Mouse (Mus musculus) limb, embryonic 13.5 days (tissue): Measurements from ENCODE around the gene Bmp7. TPM values are rescaled to one million over a fixed set of nuclear protein-coding genes. Genes with fewer than 3 reads are reported as not detected.

ENCODE experiments used
- ATAC-seq: fragments of 200-750 bp; cut with Nextera tagmentation; 2 replicates; pipeline ENCODE4 v1.8.0; 2017; ENCODE audit warnings: low read depth, moderate number of reproducible peaks, moderate TSS enrichment; ENCODE audit not compliant: low FRiP score
- H3K27ac ChIP-seq: fragments of 300-500 bp; sonication (generic); 2 replicates; pipeline ENCODE4 v1.5.1; 2015; ENCODE audit warnings: inconsistent platforms, mild to moderate bottlenecking, moderate library complexity
- H3K27me3 ChIP-seq: fragments of 300-500 bp; sonication (generic); 2 replicates; pipeline ENCODE4 v1.6.1; 2015; ENCODE audit warnings: mild to moderate bottlenecking, inconsistent platforms
- H3K36me3 ChIP-seq: fragments of 300-500 bp; sonication (generic); 2 replicates; pipeline ENCODE4 v1.6.1; 2015; ENCODE audit warnings: inconsistent platforms, mild to moderate bottlenecking, moderate library complexity
- H3K4me1 ChIP-seq: fragments of 300-500 bp; sonication (generic); 2 replicates; pipeline ENCODE4 v1.6.1; 2015; ENCODE audit warnings: inconsistent platforms
- H3K4me2 ChIP-seq: fragments of 300-500 bp; sonication (generic); replicated peaks from 2 replicates; pipeline ENCODE4 v1.6.1; 2015; ENCODE audit warnings: inconsistent platforms, mild to moderate bottlenecking, moderate library complexity
- H3K4me3 ChIP-seq: fragments of 300-500 bp; sonication (generic); 2 replicates; pipeline ENCODE4 v1.5.1; 2015; ENCODE audit warnings: moderate library complexity, mild to moderate bottlenecking, inconsistent platforms
- H3K9ac ChIP-seq: fragments of 300-500 bp; sonication (generic); 2 replicates; pipeline ENCODE4 v1.6.1; 2015; ENCODE audit warnings: mild to moderate bottlenecking, inconsistent platforms
- H3K9me3 ChIP-seq: fragments of 300-500 bp; sonication (generic); 2 replicates; pipeline ENCODE4 v1.6.1; 2016; ENCODE audit warnings: inconsistent platforms
- WGBS: fragments of 180-500 bp; shearing (Covaris S2); methylation state at CpG from one replicate; pipeline ENCODE4 v1.1.7; 2015; 5-methylcytosine and 5-hydroxymethylcytosine counted together
- polyA plus RNA-seq: library from polyadenylated mRNA; unstranded; fragments of >200 nt; fragmentation: Nextera tagmentation; extraction: Ambion mirVana; gene quantifications from 2 replicates; pipeline ENCODE4 v1.2.1, GENCODE M21; 2015

Bmp7 gene
- polyA plus RNA-seq, 1 experiment from 2014 or later: 32.5 TPM

DNA sequence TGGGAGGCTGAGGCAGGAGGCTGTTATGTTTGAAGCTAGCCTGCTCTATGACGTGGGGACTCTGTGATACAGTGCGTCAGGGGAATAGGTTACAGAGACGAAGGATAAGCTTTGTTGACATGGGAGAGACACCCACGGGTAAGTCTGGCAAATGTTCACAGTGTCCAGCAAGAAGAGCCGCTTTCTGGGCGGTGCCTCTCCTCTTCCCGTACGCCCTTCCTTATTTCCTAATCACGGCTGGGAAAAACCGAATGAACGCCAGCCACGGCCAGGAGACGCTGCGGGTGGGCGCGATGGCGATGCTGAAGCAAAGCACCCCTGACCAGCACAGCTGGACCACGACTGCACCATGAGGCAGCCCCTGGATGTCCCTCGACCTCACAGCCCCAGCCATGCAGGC, 77.7 kb downstream of the Bmp7 start:
- no peak overlapping the region for H3K4me3 ChIP-seq
- H3K27ac ChIP-seq: no peak overlapping the region
- peaks cover 55% of the 10 kb centered on the region for H3K4me1 ChIP-seq
- ATAC-seq: no peak
- no peak overlapping the region; the same call in 1 of the 2 replicates for H3K4me2 ChIP-seq
- peaks cover 4% of the 10 kb centered on the region; the same call in 1 of the 2 replicates for H3K9me3 ChIP-seq
- H3K9ac ChIP-seq: no peak overlapping the region
- H3K36me3 ChIP-seq: no peaks in the 10 kb centered on the region
- peaks cover 10% of the 10 kb centered on the region for H3K27me3 ChIP-seq
- 77% methylated on average over 19 of the region's 19 CpGs for WGBS

GRCm38 (mm10) chr2:172861590-172861989, 78.5 kb downstream of the Bmp7 start:
- H3K36me3 ChIP-seq: no peaks in the 10 kb centered on the region
- no peak overlapping the region for H3K4me2 ChIP-seq
- ATAC-seq: 0 out of 2 replicates have a peak, but pooled peaks have one; percentile 13
- no peak overlapping the region for H3K4me3 ChIP-seq
- H3K9me3 ChIP-seq: peaks cover 4% of the 10 kb centered on the region; the same call in 1 of the 2 replicates
- peaks cover 10% of the 10 kb centered on the region for H3K27me3 ChIP-seq
- peaks cover 49% of the 10 kb centered on the region for H3K4me1 ChIP-seq
- peak overlapping the region; percentile 31; the same call in 1 of the 2 replicates for H3K9ac ChIP-seq
- 66% methylated on average over 14 of the region's 14 CpGs for WGBS
- no peak overlapping the region; the same call in 1 of the 2 replicates for H3K27ac ChIP-seq

DNA sequence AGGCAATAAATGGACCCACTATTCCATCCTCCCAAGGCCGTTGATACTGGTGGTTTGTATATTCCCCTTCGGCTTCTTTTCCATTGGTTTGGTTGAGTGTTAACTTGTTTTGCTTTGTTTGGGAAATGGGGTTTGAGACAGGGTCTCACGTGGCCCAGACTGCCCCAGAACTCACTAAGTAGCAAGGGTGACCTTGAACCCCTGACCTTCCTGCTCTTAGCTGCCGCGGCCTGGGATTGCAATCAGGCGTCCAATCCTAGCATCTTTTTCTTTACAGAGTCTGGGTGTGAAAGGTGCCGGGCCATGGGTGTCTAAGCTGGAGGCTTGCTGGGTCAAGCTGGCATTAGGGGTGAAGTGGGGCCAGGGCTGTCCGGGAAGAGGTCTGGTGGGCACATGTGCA, 79.5 kb downstream of the Bmp7 start:
- Histone ChIP-seq H3K4me3 (no peak overlapping the region), H3K4me2 (no peak overlapping the region), H3K9me3 (peaks cover 4% of the 10 kb centered on the region; the same call in 1 of the 2 replicates), H3K27ac (no peak overlapping the region), H3K36me3 (no peaks in the 10 kb centered on the region), H3K9ac (no peak overlapping the region), H3K4me1 (peaks cover 48% of the 10 kb centered on the region), H3K27me3 (peaks cover 10% of the 10 kb centered on the region)
- 86% methylated on average over 8 of the region's 8 CpGs for WGBS
- ATAC-seq: no peak

DNA sequence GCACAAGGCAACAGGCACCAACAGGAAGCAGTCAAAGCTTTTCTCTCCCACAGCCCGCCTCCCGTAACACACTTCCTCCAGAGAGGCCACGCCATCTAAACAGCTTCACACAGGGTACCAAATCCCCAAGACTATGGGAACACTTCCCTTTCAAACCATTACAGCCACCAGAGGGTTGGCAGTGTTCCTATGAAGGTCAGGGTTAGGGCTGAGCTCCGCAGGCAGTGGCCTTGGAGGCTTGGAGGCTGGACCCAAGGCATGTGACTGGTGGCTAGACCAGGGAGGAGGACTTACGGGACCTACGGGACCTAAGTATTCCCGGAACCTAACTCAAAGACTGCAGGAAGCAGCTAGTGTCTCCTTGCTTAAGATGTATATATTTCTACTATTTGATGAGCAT, 80.0 kb downstream of the Bmp7 start:
- peaks cover 10% of the 10 kb centered on the region for H3K27me3 ChIP-seq
- H3K4me2 ChIP-seq: no peak overlapping the region
- H3K4me3 ChIP-seq: no peak overlapping the region
- no peak for ATAC-seq
- H3K27ac ChIP-seq: no peak overlapping the region
- WGBS: 83% methylated on average over 7 of the region's 7 CpGs
- peaks cover 4% of the 10 kb centered on the region; the same call in 1 of the 2 replicates for H3K9me3 ChIP-seq
- H3K9ac ChIP-seq: no peak overlapping the region
- H3K36me3 ChIP-seq: no peaks in the 10 kb centered on the region
- H3K4me1 ChIP-seq: peaks cover 43% of the 10 kb centered on the region

DNA sequence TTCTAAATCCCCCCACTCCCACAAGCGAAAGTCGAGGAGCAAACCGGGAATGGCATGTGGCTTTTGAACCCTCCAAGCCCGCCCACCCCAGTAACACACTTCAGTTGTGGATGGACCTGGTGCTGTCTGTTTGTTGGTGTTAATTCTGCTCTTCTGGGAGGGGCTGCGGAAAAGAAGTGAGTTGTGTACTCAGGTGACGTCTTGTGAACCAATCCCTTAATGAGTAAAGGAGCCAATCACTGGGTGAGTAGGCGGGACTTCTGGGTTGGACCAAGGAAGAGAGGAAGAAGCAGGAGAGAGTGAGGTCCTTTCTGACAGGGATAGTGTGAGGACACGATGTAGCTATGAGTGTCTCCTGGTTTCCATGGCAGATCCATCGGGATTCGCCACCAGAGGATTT, 83.1 kb downstream of the Bmp7 start:
- WGBS: 57% methylated on average over 10 of the region's 10 CpGs

DNA sequence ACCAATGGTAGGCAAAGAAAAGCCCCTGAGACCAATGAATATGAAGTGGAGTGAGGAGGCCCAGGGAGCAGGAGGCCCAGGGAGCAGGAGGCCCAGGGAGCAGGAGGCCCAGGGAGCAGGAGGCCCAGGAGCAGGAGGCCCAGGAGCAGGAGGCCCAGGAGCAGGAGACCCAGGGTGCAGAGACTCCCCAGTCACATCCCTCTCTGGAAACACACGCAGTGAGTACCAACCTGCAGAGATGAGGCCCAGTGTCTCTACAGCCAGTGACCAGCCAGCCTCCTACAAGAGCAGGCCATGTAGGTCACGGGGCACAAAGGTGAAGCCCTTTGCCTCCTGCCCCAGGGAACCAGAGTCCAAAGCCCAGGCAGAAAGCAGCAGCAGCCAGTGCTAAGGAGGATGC, 83.6 kb downstream of the Bmp7 start:
- 58% methylated on average over 2 of the region's 2 CpGs for WGBS
- H3K9me3 ChIP-seq: no peaks in the 10 kb centered on the region
- ATAC-seq: no peak
- no peak overlapping the region for H3K4me3 ChIP-seq
- H3K36me3 ChIP-seq: no peaks in the 10 kb centered on the region
- H3K4me2 ChIP-seq: no peak overlapping the region
- peaks cover 38% of the 10 kb centered on the region for H3K4me1 ChIP-seq
- no peak overlapping the region for H3K27ac ChIP-seq
- H3K27me3 ChIP-seq: no peaks in the 10 kb centered on the region
- 0 out of 2 replicates have a peak overlapping the region, but pooled peaks have one; percentile 25 for H3K9ac ChIP-seq

More for the DNA sequence above, 83.1 kb downstream of the Bmp7 start:
- H3K4me1 ChIP-seq: peaks cover 38% of the 10 kb centered on the region
- H3K9ac ChIP-seq: no peak overlapping the region
- H3K9me3 ChIP-seq: no peaks in the 10 kb centered on the region
- ATAC-seq: no peak
- no peak overlapping the region for H3K4me3 ChIP-seq
- peaks cover 2% of the 10 kb centered on the region; the same call in 1 of the 2 replicates for H3K27me3 ChIP-seq
- no peaks in the 10 kb centered on the region for H3K36me3 ChIP-seq
- no peak overlapping the region for H3K4me2 ChIP-seq
- no peak overlapping the region for H3K27ac ChIP-seq

- no peaks in the 10 kb centered on the region for H3K9me3 ChIP-seq
- H3K36me3 ChIP-seq: no peaks in the 10 kb centered on the region
- 77% methylated on average over 2 of the region's 2 CpGs for WGBS
- no peak overlapping the region for H3K4me2 ChIP-seq
- no peak overlapping the region for H3K27ac ChIP-seq
- no peaks in the 10 kb centered on the region for H3K27me3 ChIP-seq
- no peak overlapping the region for H3K4me3 ChIP-seq
- H3K4me1 ChIP-seq: peaks cover 53% of the 10 kb centered on the region
- H3K9ac ChIP-seq: no peak overlapping the region
- ATAC-seq: no peak
Observed at GRCm38 (mm10) chr2:172854136-172854535, 86.0 kb downstream of the Bmp7 start.

DNA sequence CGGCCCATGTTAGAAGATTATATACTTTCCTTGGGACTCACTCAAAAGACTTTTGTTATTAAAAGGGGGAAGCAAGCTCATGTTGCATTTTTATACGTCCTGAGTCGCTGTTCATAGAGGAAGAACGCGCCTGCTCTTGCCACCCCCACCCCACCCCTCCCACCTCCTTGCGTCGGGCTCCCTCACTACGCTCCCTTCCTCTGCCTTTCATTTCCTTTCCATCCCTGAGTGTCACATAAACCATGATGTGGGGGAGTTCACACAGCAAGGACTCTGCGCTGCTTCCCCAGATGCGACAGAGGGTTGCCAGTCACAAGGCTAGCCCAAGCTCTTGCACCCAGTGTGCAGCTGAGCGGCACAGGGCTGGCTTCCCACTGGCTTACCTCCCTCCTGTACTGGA, 88.3 kb downstream of the Bmp7 start:
- H3K36me3 ChIP-seq: no peaks in the 10 kb centered on the region
- no peaks in the 10 kb centered on the region for H3K27me3 ChIP-seq
- peak; percentile 74 for ATAC-seq
- no peak overlapping the region; the same call in 1 of the 2 replicates for H3K4me2 ChIP-seq
- peaks cover 66% of the 10 kb centered on the region for H3K4me1 ChIP-seq
- no peak overlapping the region for H3K4me3 ChIP-seq
- 27% methylated on average over 11 of the region's 11 CpGs for WGBS
- H3K9ac ChIP-seq: 0 out of 2 replicates have a peak overlapping the region, but pooled peaks have one; percentile 13
- H3K27ac ChIP-seq: peak overlapping the region; percentile 67; the same call in 1 of the 2 replicates
- H3K9me3 ChIP-seq: no peaks in the 10 kb centered on the region

DNA sequence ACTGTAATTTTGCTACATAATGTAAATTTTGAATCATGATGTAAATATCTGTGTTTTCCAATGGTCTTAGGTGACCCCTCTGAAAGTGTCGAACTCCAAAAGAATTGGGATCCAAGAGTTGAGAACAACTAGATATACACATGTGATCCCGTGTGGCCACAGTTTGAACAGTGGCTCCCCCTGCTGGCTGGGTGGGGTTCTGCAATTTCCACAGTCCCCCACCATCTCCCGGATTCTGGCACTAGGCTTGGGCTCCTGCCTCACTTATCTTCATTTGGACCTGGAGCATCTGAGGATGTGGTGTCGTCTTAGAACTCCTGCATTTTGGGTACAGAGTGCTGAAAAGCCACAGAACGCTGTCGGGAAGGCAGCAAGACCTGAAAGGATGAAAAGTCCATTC, 91.9 kb downstream of the Bmp7 start:
- Histone ChIP-seq H3K27me3 (no peaks in the 10 kb centered on the region), H3K4me1 (peaks cover 77% of the 10 kb centered on the region), H3K4me2 (no peak overlapping the region), H3K4me3 (no peak overlapping the region), H3K9me3 (no peaks in the 10 kb centered on the region), H3K27ac (peak overlapping the region; percentile 39; the same call in 1 of the 2 replicates), H3K9ac (no peak overlapping the region), H3K36me3 (no peaks in the 10 kb centered on the region)
- WGBS: 65% methylated on average over 6 of the region's 6 CpGs
- ATAC-seq: no peak

DNA sequence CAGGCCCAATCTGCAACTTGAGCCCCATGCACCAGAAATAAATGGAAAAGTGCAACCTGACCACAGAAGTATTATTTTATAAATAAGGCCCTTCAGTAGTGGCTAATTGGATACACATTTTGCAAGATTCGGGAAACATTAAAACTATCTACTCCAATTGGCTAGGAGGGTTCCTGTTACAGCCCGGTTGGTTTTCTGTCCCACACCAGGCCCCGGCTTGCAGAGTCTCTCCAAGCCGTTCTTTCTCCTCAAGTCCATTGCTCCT, 93.9 kb downstream of the Bmp7 start:
- WGBS: 14% methylated on average over 4 of the region's 4 CpGs
- peak overlapping the region; percentile 23; the same call in 1 of the 2 replicates for H3K4me2 ChIP-seq
- H3K9me3 ChIP-seq: no peaks in the 10 kb centered on the region
- no peaks in the 10 kb centered on the region for H3K36me3 ChIP-seq
- H3K4me3 ChIP-seq: no peak overlapping the region
- H3K9ac ChIP-seq: no peak overlapping the region
- no peaks in the 10 kb centered on the region for H3K27me3 ChIP-seq
- H3K27ac ChIP-seq: peak overlapping the region; percentile 85
- peaks cover 66% of the 10 kb centered on the region for H3K4me1 ChIP-seq
- no peak; the same call in 1 of the 2 replicates for ATAC-seq

GRCm38 (mm10) chr2:172845536-172846310, 94.4 kb downstream of the Bmp7 start:
- peaks cover 64% of the 10 kb centered on the region for H3K4me1 ChIP-seq
- H3K9me3 ChIP-seq: no peaks in the 10 kb centered on the region
- H3K4me3 ChIP-seq: no peak overlapping the region
- peak overlapping the region; percentile 53 for H3K9ac ChIP-seq
- peak overlapping the region; percentile 85 for H3K27ac ChIP-seq
- H3K36me3 ChIP-seq: no peaks in the 10 kb centered on the region
- H3K4me2 ChIP-seq: peak overlapping the region; percentile 23; the same call in 1 of the 2 replicates
- ATAC-seq: peak; percentile 35; the same call in 1 of the 2 replicates
- H3K27me3 ChIP-seq: no peaks in the 10 kb centered on the region
- WGBS: 29% methylated on average over 31 of the region's 31 CpGs

- Histone ChIP-seq H3K27ac (no peak overlapping the region), H3K27me3 (no peaks in the 10 kb centered on the region), H3K4me1 (peaks cover 62% of the 10 kb centered on the region), H3K4me3 (no peak overlapping the region), H3K9me3 (no peaks in the 10 kb centered on the region), H3K36me3 (no peaks in the 10 kb centered on the region), H3K9ac (no peak overlapping the region), H3K4me2 (no peak overlapping the region)
- no peak for ATAC-seq
- WGBS: 79% methylated on average over 9 of the region's 9 CpGs
Observed at GRCm38 (mm10) chr2:172843903-172844302, 96.2 kb downstream of the Bmp7 start.
